Mouse (Mus musculus) spleen, adult 2 months (tissue): ENCODE results near the gene Cwc22.

Experiments used
- CTCF ChIP-seq: fragments of 200-500 bp; IDR thresholded peaks from 2 replicates; pipeline ENCODE4 v1.5.1; 2011; ENCODE audit warnings: mild to moderate bottlenecking, inconsistent platforms; ENCODE audit not compliant: insufficient read depth, insufficient read length, insufficient replicate concordance; ENCODE audit errors: extremely low read depth
- POLR2A ChIP-seq: fragments of 200-500 bp; IDR thresholded peaks from 2 replicates; pipeline ENCODE4 v1.6.1; 2011; ENCODE audit warnings: low read depth, low read length, inconsistent platforms

GRCm38 (mm10) chr2:77918474-77918873, 27.7 kb downstream of the Cwc22 start:
- TF ChIP-seq CTCF, result no peak
- TF ChIP-seq POLR2A, result no peak
